Mouse (Mus musculus) erythroblast, adult 5-6 weeks (primary cell): ENCODE measurements around the gene Pgbd5. TPM values are rescaled to one million over a fixed set of nuclear protein-coding genes. Genes with fewer than 3 reads are reported as not detected.

Source experiments
- ATAC-seq: replicated peaks from 2 replicates; pipeline ENCODE4 v1.8.0; 2016; ENCODE audit warnings: moderate number of reproducible peaks, mild to moderate bottlenecking, moderate TSS enrichment, inconsistent platforms; ENCODE audit not compliant: poor library complexity, low FRiP score, severe bottlenecking
- total RNA-seq, 2 experiments: library from RNA; stranded (forward) in 1 of 2; stranded (reverse) in 1 of 2; fragments of 150-400 nt in 1 of 2; fragments of 200-764, 138-1000 nt in 1 of 2; gene quantifications; 2 replicates each; pipeline versions ENCODE4 v1.2.3 to v1.2.4; 2015 to 2017; ENCODE audit warnings: low replicate concordance in 2 of 2

Gene Pgbd5
- total RNA-seq, 2 experiments from 2014 or later: not detected

DNA sequence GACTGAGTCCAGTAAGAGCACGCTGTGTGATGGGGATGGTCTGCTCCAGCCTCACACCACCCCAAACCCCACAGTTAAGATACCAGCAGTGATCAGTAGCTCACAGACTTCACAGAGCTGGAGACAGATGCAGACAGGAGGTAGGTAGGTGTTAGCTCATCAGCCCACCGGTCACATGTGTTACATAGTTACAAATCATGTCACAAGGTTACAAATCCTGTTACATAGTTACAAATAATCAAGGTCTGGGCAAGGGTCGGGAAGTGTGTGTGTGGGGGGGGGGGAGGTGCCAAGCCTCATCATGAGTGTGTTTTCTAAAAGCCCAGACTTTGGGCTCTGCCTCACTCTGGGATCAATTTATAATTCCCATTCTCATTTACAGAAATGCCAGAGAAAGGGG is 78.5 kb downstream of the Pgbd5 start:
- no peak for ATAC-seq

DNA sequence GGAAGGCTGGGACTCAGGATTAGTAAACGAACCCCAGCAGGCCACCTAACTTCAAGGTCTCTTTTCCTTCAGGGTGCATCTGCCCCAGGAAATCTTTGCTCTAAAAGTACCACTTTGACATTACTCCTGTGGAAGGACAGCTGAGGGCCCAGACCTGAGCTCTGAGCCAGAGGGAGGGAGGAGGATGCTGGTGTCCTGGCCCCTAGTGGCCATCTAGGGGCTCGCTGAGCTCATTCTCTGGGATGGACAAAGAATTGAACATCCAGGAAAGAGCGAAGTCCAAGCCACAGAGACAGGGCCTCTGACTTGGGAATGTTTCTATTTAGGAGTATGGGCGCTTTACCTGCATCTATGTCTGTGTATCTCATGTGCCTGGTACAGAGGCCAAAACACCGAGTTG is 87.8 kb downstream of the Pgbd5 start:
- ATAC-seq: no peak

DNA sequence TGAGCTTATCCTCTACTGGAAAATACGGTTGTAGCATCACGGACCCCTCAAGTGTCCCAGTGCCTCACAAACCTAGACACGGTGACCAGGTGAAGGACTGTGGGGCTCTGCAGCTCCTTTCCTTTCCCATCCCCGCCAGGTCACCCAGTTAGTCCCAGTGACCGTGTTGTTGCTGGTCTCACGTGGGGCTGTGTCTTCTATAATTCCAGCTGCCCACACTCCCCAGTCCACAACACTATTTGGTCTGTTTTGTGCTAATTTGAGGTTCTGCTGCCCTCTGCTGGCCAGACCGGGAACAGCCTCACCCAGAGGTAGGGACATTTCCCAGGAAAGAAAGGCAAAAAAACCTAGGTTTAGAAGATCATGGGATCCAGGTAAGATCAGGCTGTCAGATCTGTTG is 89.8 kb downstream of the Pgbd5 start:
- ATAC-seq: peak; percentile 63; the same call in 1 of the 2 replicates

DNA sequence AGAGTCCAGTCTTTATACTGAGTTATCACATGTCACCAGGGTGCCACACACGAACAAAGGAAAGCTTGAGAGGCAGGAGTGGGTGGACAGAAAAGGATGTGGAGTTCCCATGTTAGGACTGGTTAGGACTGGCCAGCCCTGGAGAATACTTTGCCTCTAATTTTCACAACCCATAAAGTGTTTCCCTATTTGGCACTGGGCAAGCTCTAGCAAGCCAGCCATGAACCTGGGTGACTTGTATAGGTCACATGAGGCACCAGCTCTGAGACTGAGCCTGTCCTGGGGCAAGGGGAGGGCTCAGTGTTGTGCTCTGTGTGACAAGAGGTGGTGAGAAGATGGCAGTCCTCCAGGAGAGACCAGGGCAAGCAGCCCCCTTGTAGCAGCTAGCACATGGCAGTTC is 91.4 kb downstream of the Pgbd5 start:
- no peak for ATAC-seq

DNA sequence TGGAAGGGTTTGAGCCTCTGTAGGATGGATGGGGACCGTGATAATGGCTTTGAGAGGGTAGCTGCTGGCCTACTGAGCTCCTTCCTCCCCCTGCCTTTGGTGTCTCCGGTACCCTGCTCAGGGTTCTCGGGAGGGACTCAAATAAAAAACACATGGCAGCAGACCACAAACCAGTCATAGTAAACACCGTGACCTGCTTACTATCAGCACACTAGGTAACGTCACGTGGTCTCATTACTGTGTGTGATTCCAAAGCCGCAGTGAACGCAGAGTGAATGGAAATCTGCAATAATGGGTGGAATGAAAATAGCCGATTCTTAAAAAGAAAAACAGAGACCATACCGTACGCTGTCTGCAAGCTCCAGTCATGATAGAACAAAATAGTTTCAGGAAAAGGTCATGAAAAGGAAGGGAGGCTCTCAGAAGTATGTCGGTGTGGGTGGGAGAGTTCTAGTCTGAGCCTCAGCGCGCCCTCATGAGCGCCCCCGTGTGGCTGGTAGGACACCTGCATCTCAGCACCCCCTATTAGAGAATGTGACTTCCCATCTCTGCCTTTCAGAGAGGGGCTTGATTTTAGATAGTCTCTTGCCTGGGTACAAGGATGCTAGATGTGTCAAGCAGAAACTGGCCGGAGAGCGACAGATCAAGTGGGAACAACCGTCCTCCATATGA is 92.5 kb downstream of the Pgbd5 start:
- 0 out of 2 replicates have a peak, but pooled peaks have one; percentile 60 for ATAC-seq

DNA sequence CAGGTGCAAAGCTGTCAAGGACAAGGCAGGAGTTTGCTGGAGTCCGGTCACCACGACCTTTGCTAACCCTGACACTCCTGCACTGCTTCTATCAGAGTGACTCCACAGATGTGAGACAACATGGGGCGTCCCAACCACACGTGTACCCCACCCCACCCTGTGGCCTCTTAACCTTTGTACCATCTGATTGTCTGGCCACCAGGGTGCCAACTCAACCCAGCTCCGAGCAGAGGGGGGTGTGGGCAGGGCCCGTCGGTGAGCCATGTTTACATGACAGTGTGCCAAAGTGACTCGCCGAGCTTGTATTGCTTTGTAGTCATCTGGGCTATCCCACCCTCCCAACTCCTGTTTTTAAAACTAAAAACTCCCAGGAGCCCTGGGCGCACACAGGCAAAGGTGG is 94.4 kb downstream of the Pgbd5 start:
- ATAC-seq: no peak

DNA sequence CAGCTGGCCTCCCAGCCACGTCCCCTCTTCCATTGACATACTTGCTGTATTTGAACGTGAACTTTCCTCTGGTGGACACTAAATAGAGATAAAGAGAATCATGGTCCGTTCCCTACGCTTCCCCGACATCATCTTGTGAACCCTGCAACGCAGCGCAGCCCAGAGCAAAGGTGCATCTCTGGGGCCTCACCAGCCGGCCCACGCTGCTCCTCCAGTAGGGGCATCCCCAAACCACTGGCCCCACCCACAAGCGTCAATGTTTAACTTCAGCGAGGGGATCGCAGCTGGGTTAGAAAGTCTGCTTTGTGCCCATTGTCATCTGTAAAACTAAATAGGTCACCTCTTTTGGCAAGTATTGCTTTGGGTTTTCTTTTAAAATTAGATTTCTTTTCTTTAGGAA is 95.5 kb downstream of the Pgbd5 start:
- no peak for ATAC-seq

DNA sequence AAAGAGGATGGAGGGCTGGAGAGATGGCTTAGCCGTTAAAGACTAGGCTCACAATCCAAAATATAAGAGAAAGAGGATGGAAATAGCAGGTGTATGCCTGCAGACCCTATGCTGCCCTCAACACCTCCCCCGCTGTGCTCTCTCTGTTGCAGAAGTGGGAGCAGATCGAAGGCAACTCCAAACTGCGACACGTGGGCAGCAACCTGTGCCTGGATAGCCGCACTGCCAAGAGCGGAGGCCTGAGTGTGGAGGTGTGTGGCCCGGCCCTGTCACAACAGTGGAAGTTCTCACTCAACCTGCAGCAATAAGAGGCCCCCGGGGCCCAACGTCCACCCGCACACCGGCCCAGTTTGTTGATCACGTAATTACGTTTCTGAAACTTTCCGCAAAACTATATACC is 96.3 kb downstream of the Pgbd5 start:
- no peak for ATAC-seq

DNA sequence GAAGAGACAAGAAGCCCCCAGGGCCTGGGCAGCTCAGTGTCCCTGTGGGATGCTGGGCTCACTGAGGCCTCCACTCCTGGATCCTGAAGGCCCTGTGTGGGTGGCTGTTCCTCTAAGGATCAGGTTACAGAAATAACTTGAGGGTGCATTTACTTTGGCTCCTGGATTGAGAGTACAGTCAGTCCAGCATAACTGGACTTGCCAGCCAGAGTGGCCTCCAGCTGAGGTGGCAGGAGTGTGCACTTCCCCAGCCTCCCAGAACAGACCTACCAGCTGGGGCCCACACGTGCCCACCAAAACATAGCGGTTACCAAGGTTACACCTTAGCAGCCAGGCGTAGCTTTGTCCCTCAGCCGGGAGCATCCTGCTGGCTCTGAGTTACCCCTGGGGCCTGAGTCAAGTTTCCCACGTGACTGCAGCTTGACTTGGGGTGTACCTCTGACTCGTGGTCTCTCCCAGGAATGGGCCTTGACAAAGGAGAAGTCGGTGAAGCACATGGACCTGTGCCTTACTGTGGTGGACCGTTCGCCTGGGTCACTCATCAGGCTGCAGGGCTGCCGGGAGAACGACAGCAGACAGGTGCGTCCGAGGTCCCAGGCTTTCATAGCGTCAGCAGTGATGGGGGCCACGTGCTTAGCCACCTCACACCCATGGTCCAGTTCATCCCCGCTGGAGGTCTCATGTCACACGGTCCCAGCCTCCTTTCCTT is 98.9 kb downstream of the Pgbd5 start:
- ATAC-seq: no peak

DNA sequence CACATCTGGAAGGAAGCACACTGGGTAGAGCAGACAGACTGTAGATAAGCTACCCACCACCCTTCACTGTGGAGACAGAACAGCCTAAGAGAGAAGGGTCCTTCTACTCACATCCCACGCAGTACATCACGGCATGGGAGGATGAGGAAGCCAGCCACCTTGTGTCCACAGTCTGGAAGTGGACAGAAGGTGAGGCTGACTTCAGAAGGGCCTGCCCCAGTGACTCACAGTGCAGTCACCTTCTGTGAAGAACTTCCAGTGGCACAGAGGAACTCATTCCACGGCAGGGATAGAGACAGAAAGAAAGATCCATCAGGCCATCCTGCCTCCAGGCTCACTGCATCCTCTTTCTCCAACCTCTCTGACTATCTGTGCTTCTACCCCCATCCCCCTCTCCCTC is 99.7 kb downstream of the Pgbd5 start:
- ATAC-seq: no peak

DNA sequence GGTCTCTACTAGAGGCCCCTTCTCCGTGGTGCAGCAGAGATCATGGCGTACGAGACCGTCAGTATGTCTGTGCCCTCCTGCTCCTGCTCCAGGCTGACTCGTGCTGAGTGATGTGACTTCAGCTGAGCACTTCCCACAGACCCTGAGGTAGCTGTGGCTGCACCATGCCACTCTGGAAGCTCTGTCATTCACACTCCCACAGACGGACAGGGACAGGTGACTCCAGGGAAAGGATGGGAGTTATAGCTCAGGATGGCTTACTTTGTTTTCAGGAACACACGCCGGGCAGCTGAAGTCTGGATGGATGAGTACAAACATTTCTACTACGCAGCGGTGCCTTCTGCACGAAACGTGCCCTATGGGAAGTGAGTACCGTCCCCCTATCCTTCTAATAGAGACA is 103.2 kb downstream of the Pgbd5 start:
- no peak for ATAC-seq

DNA sequence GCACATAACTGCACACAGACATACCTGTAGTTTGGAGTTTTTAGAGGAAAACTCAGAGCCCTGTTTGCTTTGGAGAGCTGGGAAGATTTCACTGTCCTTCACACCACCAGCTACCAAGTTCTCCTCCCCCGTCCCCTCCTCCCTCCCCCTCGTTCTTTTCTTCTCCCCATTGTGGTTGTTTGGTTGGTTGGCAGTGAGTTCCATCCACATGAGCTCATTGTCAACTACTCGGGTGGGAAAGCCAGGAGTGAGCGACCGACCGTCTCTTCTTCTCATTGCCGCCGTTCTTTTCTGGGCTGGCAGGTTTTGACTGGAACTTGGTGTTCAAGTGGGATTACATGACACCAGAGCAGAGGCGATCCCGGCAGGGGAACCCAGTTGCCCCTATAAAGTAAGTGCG is 107.8 kb downstream of the Pgbd5 start:
- no peak for ATAC-seq

DNA sequence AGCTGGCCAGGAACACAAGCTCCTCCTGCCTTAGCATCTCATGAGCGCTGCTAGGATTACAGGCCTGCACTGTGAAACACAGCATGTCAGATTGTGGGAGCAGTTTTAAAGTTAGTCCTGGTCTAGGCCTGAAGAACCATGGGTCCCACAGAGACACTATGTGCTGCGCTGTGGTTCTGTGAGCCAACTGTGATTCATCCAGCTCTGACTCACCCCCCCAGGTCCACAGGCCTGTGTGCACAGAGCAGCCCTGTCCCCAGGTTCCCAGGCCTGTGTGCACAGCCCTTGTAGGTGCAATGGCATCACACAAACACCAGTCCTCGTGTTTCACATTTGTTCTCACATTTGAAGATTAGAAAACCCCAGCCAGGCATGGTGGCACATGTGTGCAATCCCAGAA is 108.4 kb downstream of the Pgbd5 start:
- ATAC-seq: no peak

DNA sequence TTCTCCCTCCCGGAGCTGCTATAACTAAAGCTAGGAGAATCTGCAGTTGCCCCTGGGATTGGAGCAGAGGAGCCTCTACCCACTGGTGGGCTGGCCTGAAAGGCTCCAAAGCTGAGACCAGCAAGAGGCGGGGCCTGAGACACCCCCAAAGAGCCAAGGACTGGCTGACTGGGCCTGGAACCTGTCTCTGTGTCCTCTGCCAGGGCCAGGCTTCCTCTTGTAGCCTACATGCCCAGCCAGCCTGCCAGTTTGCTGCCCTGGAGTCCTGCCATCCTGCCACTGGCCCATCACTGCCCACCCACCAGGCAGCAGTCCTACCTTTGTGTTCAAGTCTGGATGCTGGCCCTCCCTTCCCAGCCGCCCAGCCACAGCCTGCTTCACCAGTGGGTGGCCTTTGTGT is 109.0 kb downstream of the Pgbd5 start:
- ATAC-seq: no peak

DNA sequence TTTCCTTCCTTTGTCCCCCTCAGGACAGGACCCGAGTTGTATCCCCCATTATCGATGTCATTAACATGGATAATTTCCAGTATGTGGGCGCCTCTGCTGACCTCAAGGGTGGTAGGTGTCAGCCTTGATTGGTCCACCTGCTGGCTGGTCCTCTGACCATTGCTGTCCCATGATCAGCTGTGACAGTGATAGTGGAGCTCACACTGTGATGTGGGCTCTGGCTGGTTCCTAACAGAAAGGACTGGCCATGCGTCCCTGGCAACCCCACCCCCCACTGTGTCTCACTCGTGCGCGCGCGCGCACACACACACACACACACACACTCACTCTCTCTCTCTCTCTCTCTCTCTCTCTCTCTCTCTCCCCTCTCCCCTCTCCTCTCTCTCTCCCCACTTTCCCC is 109.8 kb downstream of the Pgbd5 start:
- ATAC-seq: no peak

DNA sequence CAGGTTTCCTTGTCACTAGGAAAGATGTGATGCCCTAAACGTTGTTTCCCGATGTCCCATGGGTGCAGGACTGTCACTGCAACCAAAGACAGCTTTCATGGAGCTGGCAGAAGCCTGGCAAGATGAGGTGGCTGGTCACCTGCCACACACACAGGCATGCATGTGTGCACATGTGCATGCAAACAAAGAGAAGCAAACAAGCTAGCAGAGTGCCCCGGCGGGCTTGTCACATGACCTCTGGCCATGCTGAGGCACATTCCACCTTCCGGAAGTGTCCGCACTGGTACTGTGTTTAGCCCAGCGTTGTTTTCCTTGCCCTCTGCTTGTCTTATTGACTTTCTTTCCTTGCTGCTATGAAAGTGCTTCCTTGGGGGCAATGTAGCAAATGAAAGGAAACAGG is 111.2 kb downstream of the Pgbd5 start:
- ATAC-seq: no peak

DNA sequence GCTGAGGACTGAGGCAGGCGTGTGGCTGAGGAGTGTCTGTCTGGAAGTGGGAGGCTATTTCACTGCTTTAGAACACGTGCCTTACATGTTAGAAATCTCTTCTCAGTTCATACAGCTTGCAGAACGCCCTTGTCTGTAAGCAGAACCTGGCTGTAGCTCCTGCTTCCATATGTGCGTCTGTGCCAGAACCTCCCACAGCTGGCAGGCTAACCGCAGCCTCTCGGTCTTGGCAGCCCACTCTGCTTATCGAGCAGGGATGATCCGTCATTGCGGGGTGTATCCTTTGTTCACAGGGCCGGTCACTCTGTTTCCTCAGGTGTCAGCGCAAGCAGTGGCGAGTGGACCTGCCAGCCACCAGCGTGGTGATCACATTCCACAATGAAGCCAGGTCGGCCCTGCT is 116.1 kb downstream of the Pgbd5 start:
- no peak for ATAC-seq

DNA sequence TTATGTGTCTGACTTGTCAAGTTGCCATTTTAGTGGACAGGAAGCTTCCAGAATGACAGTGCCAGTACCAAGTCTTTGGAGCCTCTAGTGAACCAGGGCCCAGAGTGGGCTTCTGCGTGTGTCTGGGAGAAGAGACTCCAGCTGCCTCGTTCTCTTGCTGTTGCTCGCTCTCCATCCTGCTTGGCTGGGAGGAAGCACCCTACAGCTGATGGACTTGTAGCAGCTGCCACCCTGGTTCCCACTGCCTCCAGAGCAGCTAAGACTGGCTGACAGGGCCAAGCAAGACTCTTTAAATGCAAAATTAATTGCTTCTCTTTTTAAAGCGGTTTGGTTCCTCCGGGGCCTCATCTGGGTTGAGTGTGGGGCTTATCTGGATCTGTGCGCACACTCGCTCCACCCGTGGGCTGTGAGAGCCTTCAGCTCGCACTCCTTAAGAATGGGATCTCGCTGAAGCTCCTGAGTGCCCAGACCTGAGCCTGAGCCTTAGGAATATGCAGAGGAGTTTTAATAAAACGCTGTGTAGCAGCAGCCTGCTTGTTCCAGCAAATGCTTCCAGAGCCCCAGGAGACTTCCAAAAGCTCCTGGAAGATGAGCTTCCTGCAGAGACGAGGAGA is 118.1 kb downstream of the Pgbd5 start:
- ATAC-seq: no peak

DNA sequence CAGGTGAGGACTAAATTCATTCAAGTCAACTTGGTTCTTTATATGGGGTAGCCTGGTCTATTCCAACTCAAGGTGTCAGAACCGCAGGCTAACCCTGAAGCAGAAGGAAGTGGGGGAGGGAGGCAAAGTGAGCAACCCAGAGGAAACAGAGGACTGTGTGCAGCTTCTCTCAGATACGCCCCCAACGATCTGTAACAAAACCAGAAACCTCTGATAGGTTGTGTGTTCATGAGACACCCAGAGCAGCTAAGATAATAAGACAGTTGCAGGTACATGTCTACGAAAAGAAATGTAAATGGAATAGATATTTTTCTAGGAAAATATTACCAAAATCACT is 120.2 kb downstream of the Pgbd5 start:
- no peak for ATAC-seq
